Mouse (Mus musculus) layer of hippocampus, postnatal 10 days (tissue): ENCODE results near the gene Wdr83os. TPM values are rescaled to one million over a fixed set of nuclear protein-coding genes. Genes with fewer than 3 reads are reported as not detected.
"Not testable (repeated sequence)": the region's sequence is repeated elsewhere in the genome, so short reads cannot be mapped to it uniquely, and the experiment has no call there.

Experiments
- DNase-seq, 2 experiments: peaks; one replicate each; pipeline ENCODE4 v3.0.0; 2021; ENCODE audit warnings: low spot score in 2 of 2
- microRNA-seq, 2 experiments: library from miRNA; unstranded; fragments of <30 nt; microRNA quantifications; one replicate each; pipeline ENCODE4 v1.2.0; 2021
- total RNA-seq, 2 experiments: library from RNA; stranded (reverse); gene quantifications; 2 replicates each; pipeline ENCODE4 v1.2.3; 2021

Gene Wdr83os
- total RNA-seq, 2 experiments from 2014 or later, result 60.8 to 61.8 TPM

DNA sequence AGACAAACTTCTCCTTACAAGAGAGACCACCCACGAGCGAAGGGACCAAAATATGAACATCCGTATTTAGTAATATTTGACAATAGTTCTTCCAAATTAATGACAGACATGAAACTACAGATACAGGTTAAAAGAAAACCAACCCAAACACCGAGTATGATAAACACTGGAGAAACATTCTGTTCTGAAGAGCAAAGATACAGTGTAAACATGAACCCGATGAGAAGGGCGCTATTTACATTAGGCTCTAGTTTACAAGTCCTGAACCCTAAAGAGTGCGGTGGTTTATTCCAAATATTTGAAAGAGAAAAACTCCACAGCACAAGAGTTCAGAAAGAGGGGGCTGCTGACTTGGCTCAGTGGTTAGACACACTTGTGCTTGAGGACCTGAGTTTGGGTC is 36.4 kb downstream of the Wdr83os start:
- DNase-seq, result no peak

DNA sequence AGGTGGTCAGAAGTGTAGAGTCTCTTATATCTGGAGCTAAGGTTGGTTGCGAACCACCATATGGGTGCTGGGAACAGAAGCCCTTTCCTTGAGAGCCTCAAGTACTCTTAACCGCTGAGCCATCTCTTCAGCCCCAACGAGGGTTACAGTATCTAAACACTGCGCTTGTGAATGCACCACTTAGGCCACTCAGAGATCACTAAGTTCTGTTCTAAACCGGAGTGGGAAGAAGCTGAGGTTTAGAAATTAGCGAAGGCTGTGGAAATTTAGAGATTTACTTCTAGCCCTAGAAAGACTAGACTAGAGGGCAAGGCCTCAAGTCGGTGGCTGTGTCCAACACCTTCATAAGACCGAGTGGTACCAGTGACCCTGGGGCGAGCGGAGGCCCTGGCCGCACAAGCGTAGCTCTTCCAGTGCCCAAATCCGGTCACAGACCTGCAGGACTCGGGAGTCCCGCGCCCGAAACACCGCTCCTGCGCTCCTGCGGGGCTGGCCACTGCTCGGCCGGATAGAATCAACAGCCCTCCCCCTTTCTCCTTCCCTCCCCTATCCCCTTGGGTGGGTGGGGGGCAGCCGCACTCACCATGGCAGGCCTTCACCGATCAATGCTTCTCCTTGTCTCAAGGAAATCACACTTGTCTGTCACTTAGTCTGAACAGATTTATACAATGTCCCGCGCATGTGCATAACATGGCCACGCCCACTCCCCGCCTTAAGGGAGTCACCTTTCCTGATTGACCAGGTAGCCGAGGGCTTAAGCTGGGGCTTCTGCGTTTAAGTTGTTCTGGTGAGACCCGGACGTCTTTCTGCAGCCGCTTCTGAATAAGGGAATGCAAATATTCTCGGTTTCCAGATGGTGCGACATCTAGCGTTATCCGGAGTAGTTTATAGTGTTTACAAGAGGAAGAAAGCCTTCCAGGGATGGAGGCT is 38.8 kb downstream of the Wdr83os start:
- peak; percentile 64 to 78 for DNase-seq

DNA sequence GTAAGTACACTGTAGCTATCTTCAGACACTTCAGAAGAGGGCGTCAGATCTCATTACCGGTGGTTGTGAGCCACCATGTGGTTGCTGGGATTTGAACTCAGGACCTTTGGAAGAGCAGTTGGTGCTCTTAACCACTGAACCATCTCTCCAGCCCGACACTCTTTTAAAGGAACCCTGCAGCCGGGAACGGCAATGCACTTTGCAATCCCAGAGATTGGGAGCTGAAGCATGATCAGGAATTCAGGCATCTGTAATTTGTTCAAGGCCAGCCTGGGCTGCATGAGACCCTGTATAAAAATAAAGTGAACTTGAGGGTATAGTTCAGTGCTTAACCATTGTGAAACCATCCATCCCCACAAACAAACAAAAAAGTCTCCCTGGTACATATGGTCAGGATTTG is 39.7 kb downstream of the Wdr83os start:
- DNase-seq, result not testable (repeated sequence)

DNA sequence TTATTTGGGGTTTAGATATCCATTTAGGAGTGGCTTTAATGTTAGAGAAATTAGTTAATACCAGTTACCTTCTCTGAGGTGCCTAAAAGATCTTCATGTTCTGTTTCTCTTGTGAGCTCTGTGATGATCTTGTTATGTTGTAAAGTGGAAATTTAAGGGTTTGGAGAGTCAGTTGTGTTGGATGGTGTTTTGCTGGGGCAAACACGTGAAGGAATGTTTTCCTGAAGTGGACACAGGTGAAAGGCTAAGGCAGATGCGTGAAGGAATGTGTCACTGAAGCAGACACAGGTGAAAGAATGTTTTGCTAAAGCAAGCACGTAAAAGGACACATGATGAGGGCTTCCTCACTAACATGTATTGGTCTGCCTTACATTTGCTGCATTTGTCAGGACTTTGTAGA is 42.5 kb downstream of the Wdr83os start, which contains the start of gene Zfp791:
Gene Zfp791, minus strand, starts transcription at position 101 of the 400 bp plus-strand sequence.
- DNase-seq, result no peak

DNA sequence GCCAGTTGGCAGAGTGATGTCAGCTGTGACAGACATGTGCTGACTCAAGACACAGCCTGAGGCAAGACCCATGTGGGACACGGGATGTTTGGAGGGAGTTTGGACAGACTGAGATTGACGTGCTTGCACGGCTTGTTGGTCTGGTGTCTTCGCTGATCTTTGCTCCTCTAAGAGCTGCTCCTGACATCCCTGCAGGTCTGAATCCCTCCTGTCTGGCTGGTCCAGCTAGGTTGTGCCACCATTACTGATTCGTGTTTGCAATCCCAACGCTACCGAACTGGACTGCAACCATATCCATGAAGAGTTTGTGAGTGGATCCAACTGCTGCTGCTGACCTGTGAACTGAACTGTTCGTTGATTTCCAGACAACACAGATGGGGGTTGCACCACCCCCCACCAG is 43.2 kb downstream of the Wdr83os start:
- DNase-seq, result no peak

Small RNA genes within 50 kb of the gene (microRNA-seq; reads per million reads assigned to microRNA genes)
- gene Gm23388 (0.39 to 0.45 reads per million in 2 experiments), gene Mir7070 (7.1 to 11.6 reads per million in 2 experiments)

Other genes with a start within 250 kb of the Wdr83os start
- 10 to 100 TPM; 18.6 to 19.8 TPM for gene Gadd45gip1, start 249.2 kb upstream of the Wdr83os start, total RNA-seq
- gene Rad23a, start 240.1 kb upstream of the Wdr83os start, total RNA-seq, result 10 to 100 TPM; 55.5 to 64.9 TPM
- gene Calr, start 233.8 kb upstream of the Wdr83os start, total RNA-seq, result 100 to 1,000 TPM; 444 to 464 TPM
- 10 to 100 TPM; 63.2 to 65.0 TPM for gene Farsa, start 223.8 kb upstream of the Wdr83os start, total RNA-seq
- 10 to 100 TPM; 33.5 to 39.1 TPM for gene Syce2, start 208.6 kb upstream of the Wdr83os start, total RNA-seq
- 10 to 100 TPM; 31.5 to 33.0 TPM for gene Gcdh, start 186.8 kb upstream of the Wdr83os start, total RNA-seq
- not detected for gene Klf1, start 178.8 kb upstream of the Wdr83os start, total RNA-seq
- 1 to 10 TPM; 4.2 to 5.2 TPM for gene Dnase2a, start 172.2 kb upstream of the Wdr83os start, total RNA-seq
- 100 to 1,000 TPM; 162 to 169 TPM for gene Mast1, start 143.4 kb upstream of the Wdr83os start, total RNA-seq
- 1 to 10 TPM; 3.1 to 3.6 TPM for gene Rtbdn, start 133.7 kb upstream of the Wdr83os start, total RNA-seq
- not detected for gene Gm49661, start 111.3 kb upstream of the Wdr83os start, total RNA-seq
- gene Prdx2, start 111.2 kb upstream of the Wdr83os start, total RNA-seq, result 100 to 1,000 TPM; 492 to 505 TPM
- gene Rnaseh2a, start 111.0 kb upstream of the Wdr83os start, total RNA-seq, result 10 to 100 TPM; 36.8 to 44.3 TPM
- 10 to 100 TPM; 33.7 to 34.2 TPM for gene Junb, start 102.0 kb upstream of the Wdr83os start, total RNA-seq
- gene Hook2, start 90.1 kb upstream of the Wdr83os start, total RNA-seq, result 10 to 100 TPM; 14.5 to 15.1 TPM
- gene Best2, start 66.2 kb upstream of the Wdr83os start, total RNA-seq, result not detected
- gene Asna1, start 55.5 kb upstream of the Wdr83os start, total RNA-seq, result 100 to 1,000 TPM; 110 to 119 TPM
- 100 to 1,000 TPM; 151 to 155 TPM for gene Trir, start 53.9 kb upstream of the Wdr83os start, total RNA-seq
- 100 to 1,000 TPM; 125 to 160 TPM for gene Tnpo2, start 43.8 kb upstream of the Wdr83os start, total RNA-seq
- gene Fbxw9, start 20.7 kb upstream of the Wdr83os start, total RNA-seq, result 10 to 100 TPM; 55.4 to 64.6 TPM
- gene Gm5741, start 12.8 kb upstream of the Wdr83os start, total RNA-seq, result not detected
- 10 to 100 TPM; 59.9 to 72.1 TPM for gene Dhps, start 9.0 kb upstream of the Wdr83os start, total RNA-seq
- gene Wdr83, start 566 bp downstream of the Wdr83os start, total RNA-seq, result 10 to 100 TPM; 26.5 to 30.8 TPM
- gene Man2b1, start 2.5 kb downstream of the Wdr83os start, total RNA-seq, result 10 to 100 TPM; 32.7 to 40.1 TPM
- gene Zfp791, start 42.4 kb downstream of the Wdr83os start, total RNA-seq, result 1 to 10 TPM; 5.1 to 5.3 TPM
- not detected for gene Cks1brt, start 71.2 kb downstream of the Wdr83os start, total RNA-seq
- not detected for gene Olfr371, start 145.2 kb downstream of the Wdr83os start, total RNA-seq
- 10 to 100 TPM; 43.4 to 43.6 TPM for gene Orc6, start 218.9 kb downstream of the Wdr83os start, total RNA-seq
- gene Vps35, start 219.1 kb downstream of the Wdr83os start, total RNA-seq, result 100 to 1,000 TPM; 145 to 148 TPM